Mouse (Mus musculus) retina, embryonic 14.5 days (tissue): ENCODE measurements around the gene Atp6v0e2.
"Not testable (repeated sequence)": the region's sequence is repeated elsewhere in the genome, so short reads cannot be mapped to it uniquely, and the experiment has no call there.

ENCODE experiments used
- DNase-seq: peaks from one replicate; pipeline ENCODE4 v3.0.0-alpha.2; 2015; ENCODE audit warnings: low spot score

Atp6v0e2 gene

GRCm38 (mm10) chr6:48537105-48537954 lies at the start of gene Atp6v0e2:
Atp6v0e2 (plus strand) TSS chr6:48537615.
- peak; percentile 93 for DNase-seq

GRCm38 (mm10) chr6:48487747-48488725 lies 49.4 kb upstream of the Atp6v0e2 start:
- no peak for DNase-seq

GRCm38 (mm10) chr6:48489741-48490140 lies 47.7 kb upstream of the Atp6v0e2 start:
- no peak for DNase-seq

- no peak for DNase-seq
These were observed 46.1 kb upstream of the Atp6v0e2 start for GRCm38 (mm10) chr6:48491361-48491760.

- DNase-seq: peak; percentile 28
These were observed 44.2 kb upstream of the Atp6v0e2 start for GRCm38 (mm10) chr6:48493136-48493730.

- no peak for DNase-seq
These were observed 39.9 kb upstream of the Atp6v0e2 start for GRCm38 (mm10) chr6:48497521-48497920.

- DNase-seq: no peak
These were observed 33.6 kb upstream of the Atp6v0e2 start for GRCm38 (mm10) chr6:48503847-48504240.

- DNase-seq: peak; percentile 85
These were observed 33.1 kb upstream of the Atp6v0e2 start for GRCm38 (mm10) chr6:48504241-48504854.

- DNase-seq: no peak
These were observed 29.3 kb upstream of the Atp6v0e2 start for GRCm38 (mm10) chr6:48508087-48508486.

GRCm38 (mm10) chr6:48510426-48510825 lies 27.0 kb upstream of the Atp6v0e2 start:
- DNase-seq: no peak

GRCm38 (mm10) chr6:48511861-48512260 lies 25.6 kb upstream of the Atp6v0e2 start:
- DNase-seq: no peak

- not testable (repeated sequence) for DNase-seq
These were observed 12.5 kb upstream of the Atp6v0e2 start for GRCm38 (mm10) chr6:48524882-48525281.

- no peak for DNase-seq
These were observed 9.5 kb upstream of the Atp6v0e2 start for GRCm38 (mm10) chr6:48527901-48528300.

GRCm38 (mm10) chr6:48529261-48529660 lies 8.2 kb upstream of the Atp6v0e2 start:
- no peak for DNase-seq

- DNase-seq: no peak
These were observed 7.5 kb upstream of the Atp6v0e2 start for GRCm38 (mm10) chr6:48529871-48530440.

- no peak for DNase-seq
These were observed 6.6 kb upstream of the Atp6v0e2 start for GRCm38 (mm10) chr6:48530862-48531261.

GRCm38 (mm10) chr6:48533475-48533874 lies 3.9 kb upstream of the Atp6v0e2 start:
- no peak for DNase-seq

GRCm38 (mm10) chr6:48534913-48535312 lies 2.5 kb upstream of the Atp6v0e2 start:
- DNase-seq: no peak

- DNase-seq: no peak
These were observed 1.3 kb upstream of the Atp6v0e2 start for GRCm38 (mm10) chr6:48536091-48536490.

- DNase-seq: peak; percentile 90
These were observed 1.7 kb downstream of the Atp6v0e2 start for GRCm38 (mm10) chr6:48538841-48539737.
